Mouse (Mus musculus) heart, adult 2 months (tissue): ENCODE measurements at regions not wholly inside any gene's neighbourhood (a gene's known extent, or its start where the extent isn't known, plus 50 kb on each side); places are given as distances from the start of the nearest gene placed in this dataset.

Source experiments
- CTCF ChIP-seq: fragments of 200-600 bp; IDR thresholded peaks from 2 replicates; pipeline ENCODE4 v1.8.1; 2022; ENCODE audit warnings: antibody characterized with exemption, mild to moderate bottlenecking, moderate library complexity
- EP300 ChIP-seq: fragments of 200-500 bp; IDR thresholded peaks from 2 replicates; pipeline ENCODE4 v1.6.1; 2011; ENCODE audit warnings: low read depth, low read length, control low read depth; ENCODE audit not compliant: insufficient read depth

- no peak for TF ChIP-seq CTCF
- no peak for TF ChIP-seq EP300
Observed at GRCm38 (mm10) chr14:29851286-29851685, 116.8 kb upstream of the Selenok start.
